Mouse (Mus musculus) limb, embryonic 12.5 days (tissue): Measurements from ENCODE around the gene Kcnip3. TPM values are rescaled to one million over a fixed set of nuclear protein-coding genes. Genes with fewer than 3 reads are reported as not detected.

ENCODE experiments used
- ATAC-seq: fragments of 200-750 bp; cut with Nextera tagmentation; 2 replicates; pipeline ENCODE4 v1.8.0; 2017; ENCODE audit warnings: low read depth, moderate TSS enrichment; ENCODE audit not compliant: insufficient number of reproducible peaks, insufficient read depth, low FRiP score, low TSS enrichment
- H3K27ac ChIP-seq: fragments of 300-500 bp; sonication (generic); 2 replicates; pipeline ENCODE4 v1.5.1; 2016; ENCODE audit warnings: mild to moderate bottlenecking, moderate library complexity
- H3K27me3 ChIP-seq: fragments of 300-500 bp; sonication (generic); 2 replicates; pipeline ENCODE4 v1.6.1; 2016; ENCODE audit warnings: mild to moderate bottlenecking, moderate library complexity
- H3K36me3 ChIP-seq: fragments of 300-500 bp; sonication (generic); 2 replicates; pipeline ENCODE4 v1.6.1; 2016; ENCODE audit warnings: mild to moderate bottlenecking, moderate library complexity
- H3K4me1 ChIP-seq: fragments of 300-500 bp; sonication (generic); replicated peaks from 2 replicates; pipeline ENCODE4 v1.6.1; 2016
- H3K4me2 ChIP-seq: fragments of 300-500 bp; sonication (generic); 2 replicates; pipeline ENCODE4 v1.6.1; 2016; ENCODE audit warnings: mild to moderate bottlenecking, moderate library complexity
- H3K4me3 ChIP-seq: fragments of 300-500 bp; sonication (generic); replicated peaks from 2 replicates; pipeline ENCODE4 v1.5.1; 2016; ENCODE audit warnings: mild to moderate bottlenecking
- H3K9ac ChIP-seq: fragments of 300-500 bp; sonication (generic); replicated peaks from 2 replicates; pipeline ENCODE4 v1.6.1; 2016; ENCODE audit warnings: mild to moderate bottlenecking, moderate library complexity
- H3K9me3 ChIP-seq: fragments of 300-500 bp; sonication (generic); 2 replicates; pipeline ENCODE4 v1.6.1; 2016; ENCODE audit warnings: mild to moderate bottlenecking, moderate library complexity
- WGBS: fragments of 180-500 bp; shearing (Covaris S2); methylation state at CpG from one replicate; pipeline ENCODE4 v1.1.7; 2016; 5-methylcytosine and 5-hydroxymethylcytosine counted together
- polyA plus RNA-seq: library from polyadenylated mRNA; unstranded; fragments of >200 nt; fragmentation: Nextera tagmentation; extraction: Ambion mirVana; gene quantifications from 2 replicates; pipeline ENCODE4 v1.2.1, GENCODE M21; 2016

Gene Kcnip3
- polyA plus RNA-seq, 1 experiment from 2014 or later = 1.0 TPM

- H3K4me1 ChIP-seq = no peaks in the 10 kb centered on the region
- H3K9me3 ChIP-seq = no peaks in the 10 kb centered on the region
- ATAC-seq = no peak
- H3K27me3 ChIP-seq = 0 out of 2 replicates have a peak, but pooled peaks cover 3% of the 10 kb centered on the region
- 81% methylated on average over 5 of the region's 5 CpGs for whole genome bisulfite sequencing
- H3K36me3 ChIP-seq = no peaks in the 10 kb centered on the region
- H3K27ac ChIP-seq = no peak overlapping the region
- no peak overlapping the region for H3K9ac ChIP-seq
- H3K4me2 ChIP-seq = no peak overlapping the region
- H3K4me3 ChIP-seq = no peak overlapping the region
Measured at GRCm38 (mm10) chr2:127470183-127470582, 51.7 kb downstream of the Kcnip3 start.

GRCm38 (mm10) chr2:127462314-127462713 is 59.6 kb downstream of the Kcnip3 start:
- ATAC-seq = peak; percentile 41; the same call in 1 of the 2 replicates
- no peak overlapping the region for H3K4me2 ChIP-seq
- 10% methylated on average over 8 of the region's 8 CpGs for WGBS
- H3K9ac ChIP-seq = no peak overlapping the region
- H3K9me3 ChIP-seq = no peaks in the 10 kb centered on the region
- H3K27me3 ChIP-seq = peaks cover 8% of the 10 kb centered on the region; the same call in 1 of the 2 replicates
- H3K4me1 ChIP-seq = no peaks in the 10 kb centered on the region
- no peak overlapping the region for H3K27ac ChIP-seq
- H3K4me3 ChIP-seq = no peak overlapping the region
- H3K36me3 ChIP-seq = no peaks in the 10 kb centered on the region

GRCm38 (mm10) chr2:127461351-127461750 is 60.5 kb downstream of the Kcnip3 start:
- WGBS = 50% methylated on average over 9 of the region's 9 CpGs
- Histone ChIP-seq H3K27me3 (peaks cover 8% of the 10 kb centered on the region; the same call in 1 of the 2 replicates), H3K36me3 (no peaks in the 10 kb centered on the region), H3K9ac (no peak overlapping the region), H3K4me1 (no peaks in the 10 kb centered on the region), H3K9me3 (no peaks in the 10 kb centered on the region), H3K4me3 (no peak overlapping the region), H3K27ac (no peak overlapping the region), H3K4me2 (no peak overlapping the region)
- ATAC-seq = no peak

- no peak overlapping the region for H3K4me2 ChIP-seq
- H3K36me3 ChIP-seq = no peaks in the 10 kb centered on the region
- H3K9me3 ChIP-seq = no peaks in the 10 kb centered on the region
- H3K27ac ChIP-seq = no peak overlapping the region
- no peaks in the 10 kb centered on the region for H3K4me1 ChIP-seq
- WGBS = 77% methylated on average over 2 of the region's 2 CpGs
- ATAC-seq = no peak
- H3K4me3 ChIP-seq = no peak overlapping the region
- H3K27me3 ChIP-seq = peaks cover 20% of the 10 kb centered on the region; the same call in 1 of the 2 replicates
- no peak overlapping the region for H3K9ac ChIP-seq
Measured at GRCm38 (mm10) chr2:127459341-127459740, 62.6 kb downstream of the Kcnip3 start.

GRCm38 (mm10) chr2:127453764-127454163 is 68.1 kb downstream of the Kcnip3 start:
- WGBS = 3% methylated on average over 5 of the region's 5 CpGs
- Histone ChIP-seq H3K4me3 (no peak overlapping the region), H3K27me3 (peaks cover 32% of the 10 kb centered on the region), H3K9me3 (no peaks in the 10 kb centered on the region), H3K4me2 (no peak overlapping the region), H3K36me3 (no peaks in the 10 kb centered on the region), H3K4me1 (peaks cover 7% of the 10 kb centered on the region; the same call in 1 of the 2 replicates), H3K27ac (no peak overlapping the region), H3K9ac (no peak overlapping the region)
- no peak for ATAC-seq

- Histone ChIP-seq H3K27ac (no peak overlapping the region), H3K4me1 (peaks cover 7% of the 10 kb centered on the region; the same call in 1 of the 2 replicates), H3K4me2 (no peak overlapping the region), H3K9ac (no peak overlapping the region), H3K4me3 (no peak overlapping the region), H3K27me3 (peaks cover 32% of the 10 kb centered on the region), H3K36me3 (no peaks in the 10 kb centered on the region), H3K9me3 (no peaks in the 10 kb centered on the region)
- 78% methylated on average over 9 of the region's 9 CpGs for WGBS
- no peak for ATAC-seq
Measured at GRCm38 (mm10) chr2:127453141-127453540, 68.8 kb downstream of the Kcnip3 start.

GRCm38 (mm10) chr2:127451748-127452147 is 70.1 kb downstream of the Kcnip3 start:
- no peak overlapping the region for H3K27ac ChIP-seq
- ATAC-seq = no peak
- H3K27me3 ChIP-seq = peaks cover 32% of the 10 kb centered on the region
- WGBS = 23% methylated on average over 6 of the region's 6 CpGs
- H3K4me1 ChIP-seq = peaks cover 7% of the 10 kb centered on the region; the same call in 1 of the 2 replicates
- H3K4me2 ChIP-seq = no peak overlapping the region
- H3K9me3 ChIP-seq = no peaks in the 10 kb centered on the region
- no peak overlapping the region for H3K4me3 ChIP-seq
- H3K36me3 ChIP-seq = no peaks in the 10 kb centered on the region
- H3K9ac ChIP-seq = no peak overlapping the region

GRCm38 (mm10) chr2:127449691-127450090 is 72.2 kb downstream of the Kcnip3 start:
- no peak overlapping the region for H3K27ac ChIP-seq
- no peak overlapping the region for H3K9ac ChIP-seq
- no peak for ATAC-seq
- no peak overlapping the region for H3K4me3 ChIP-seq
- H3K27me3 ChIP-seq = peaks cover 23% of the 10 kb centered on the region
- H3K4me1 ChIP-seq = peaks cover 7% of the 10 kb centered on the region; the same call in 1 of the 2 replicates
- H3K36me3 ChIP-seq = no peaks in the 10 kb centered on the region
- WGBS = 39% methylated on average over 7 of the region's 7 CpGs
- H3K9me3 ChIP-seq = no peaks in the 10 kb centered on the region
- H3K4me2 ChIP-seq = no peak overlapping the region

- Histone ChIP-seq H3K4me2 (no peak overlapping the region), H3K9me3 (no peaks in the 10 kb centered on the region), H3K4me3 (no peak overlapping the region), H3K27me3 (peaks cover 11% of the 10 kb centered on the region), H3K9ac (no peak overlapping the region), H3K27ac (no peak overlapping the region), H3K4me1 (peaks cover 12% of the 10 kb centered on the region; the same call in 1 of the 2 replicates), H3K36me3 (no peaks in the 10 kb centered on the region)
- no peak for ATAC-seq
- WGBS = 47% methylated on average over 3 of the region's 3 CpGs
Measured at GRCm38 (mm10) chr2:127446847-127447246, 75.0 kb downstream of the Kcnip3 start.

GRCm38 (mm10) chr2:127444055-127444789 is 77.7 kb downstream of the Kcnip3 start, which contains the start of gene Fahd2a:
TSS of gene Fahd2a (minus strand) at chr2:127444565.
- ATAC-seq = peak; percentile 75
- 4% methylated on average over 37 of the region's 37 CpGs for WGBS
- H3K36me3 ChIP-seq = no peaks in the 10 kb centered on the region; the same call in 1 of the 2 replicates
- H3K9me3 ChIP-seq = no peaks in the 10 kb centered on the region
- H3K4me2 ChIP-seq = peak within 1 kb of the TSS; percentile 64
- 0 out of 2 replicates have a peak, but pooled peaks cover 3% of the 10 kb centered on the region for H3K27me3 ChIP-seq
- peak within 1 kb of the TSS; percentile 67 for H3K4me3 ChIP-seq
- H3K27ac ChIP-seq = no peak within 1 kb of the TSS
- peak within 1 kb of the TSS; percentile 68 for H3K9ac ChIP-seq
- H3K4me1 ChIP-seq = peaks cover 5% of the 10 kb centered on the region; the same call in 1 of the 2 replicates

- no peaks in the 10 kb centered on the region for H3K27me3 ChIP-seq
- peaks cover 46% of the 10 kb centered on the region for H3K36me3 ChIP-seq
- no peak overlapping the region for H3K9ac ChIP-seq
- H3K27ac ChIP-seq = no peak overlapping the region
- H3K4me1 ChIP-seq = no peaks in the 10 kb centered on the region
- H3K9me3 ChIP-seq = no peaks in the 10 kb centered on the region
- H3K4me3 ChIP-seq = no peak overlapping the region
- WGBS = 93% methylated on average over 5 of the region's 5 CpGs
- ATAC-seq = no peak
- no peak overlapping the region for H3K4me2 ChIP-seq
Measured at GRCm38 (mm10) chr2:127437697-127438096, 84.2 kb downstream of the Kcnip3 start.
